Mouse (Mus musculus): ENCODE measurements around the gene Col1a2. TPM values are rescaled to one million over a fixed set of nuclear protein-coding genes. Genes with fewer than 3 reads are reported as not detected.

Col1a2 gene
- 416 and 470 TPM in 2 replicates for polyA plus RNA-seq (2012; rRNA removed; ENCODE audit: low replicate concordance)

DNA sequence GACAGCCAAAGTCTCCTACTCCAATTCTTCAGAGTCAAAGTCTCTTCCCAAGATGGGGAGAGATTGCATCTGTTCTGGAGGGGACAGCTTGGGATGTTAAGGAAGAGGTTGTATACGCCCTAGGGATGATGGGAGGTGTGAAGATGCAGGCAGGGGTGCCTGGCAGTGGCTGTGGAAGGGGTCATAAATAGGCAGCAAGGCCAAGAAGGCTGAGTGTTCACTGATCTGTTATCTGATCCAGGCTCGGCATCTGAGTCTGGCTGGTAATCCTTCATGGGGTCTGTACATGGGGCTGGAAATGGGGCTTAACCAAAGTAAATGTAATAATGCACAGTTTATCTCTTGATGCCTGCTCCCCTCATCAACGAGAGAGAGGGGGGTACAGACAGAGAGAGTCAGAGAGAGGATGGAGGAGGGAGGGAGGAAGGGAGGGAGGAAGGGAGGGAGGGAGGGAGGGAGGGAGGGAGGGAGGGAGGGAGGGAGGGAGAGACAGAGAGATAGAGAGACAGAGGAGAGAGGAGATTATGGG, at the start of gene Col1a2:
Gene Col1a2, plus strand, starts transcription at position 212 of the 529 bp plus-strand sequence.

Other genes with a start within 250 kb of the Col1a2 start
- 14.8 and 25.5 TPM in 2 replicates for gene Casd1, start 96.0 kb downstream of the Col1a2 start, polyA plus RNA-seq (2012; rRNA removed; ENCODE audit: low replicate concordance)
- gene Sgce, start 242.4 kb downstream of the Col1a2 start, polyA plus RNA-seq (2012; rRNA removed; ENCODE audit: low replicate concordance): 15.5 and 28.0 TPM in 2 replicates
- gene Peg10, start 242.5 kb downstream of the Col1a2 start, polyA plus RNA-seq (2012; rRNA removed; ENCODE audit: low replicate concordance): 2.4 and 4.4 TPM in 2 replicates

Measured in mammary gland, adult 2 months (tissue).